Mouse (Mus musculus) forebrain, embryonic 15.5 days (tissue): ENCODE results near the gene Ubxn6. TPM values are rescaled to one million over a fixed set of nuclear protein-coding genes. Genes with fewer than 3 reads are reported as not detected.
A peak's percentile ranks its signal among the peaks of the same experiment; 100 is the strongest.
"Not testable (repeated sequence)": the region's sequence is repeated elsewhere in the genome, so short reads cannot be mapped to it uniquely, and the experiment has no call there.

Source experiments
- ATAC-seq: fragments of 200-750 bp; cut with Nextera tagmentation; replicated peaks from 2 replicates; pipeline ENCODE4 v1.8.0; 2017; ENCODE audit warnings: mild to moderate bottlenecking, moderate TSS enrichment, moderate library complexity
- H3K27ac ChIP-seq: fragments of 300-500 bp; sonication (generic); replicated peaks from 2 replicates; pipeline ENCODE4 v1.5.1; 2015; ENCODE audit warnings: mild to moderate bottlenecking, inconsistent platforms
- H3K27me3 ChIP-seq: fragments of 300-500 bp; sonication (generic); 2 replicates; pipeline ENCODE4 v1.6.1; 2015; ENCODE audit warnings: inconsistent platforms
- H3K36me3 ChIP-seq: fragments of 300-500 bp; sonication (generic); 2 replicates; pipeline ENCODE4 v1.6.1; 2015; ENCODE audit warnings: mild to moderate bottlenecking, inconsistent platforms
- H3K4me1 ChIP-seq: fragments of 300-500 bp; sonication (generic); 2 replicates; pipeline ENCODE4 v1.6.1; 2015; ENCODE audit warnings: inconsistent platforms
- H3K4me2 ChIP-seq: fragments of 300-500 bp; sonication (generic); replicated peaks from 2 replicates; pipeline ENCODE4 v1.6.1; 2015; ENCODE audit warnings: mild to moderate bottlenecking, inconsistent platforms
- H3K4me3 ChIP-seq: fragments of 300-500 bp; sonication (generic); 2 replicates; pipeline ENCODE4 v1.5.1; 2015; ENCODE audit warnings: mild to moderate bottlenecking, inconsistent platforms
- H3K9ac ChIP-seq: fragments of 300-500 bp; sonication (generic); replicated peaks from 2 replicates; pipeline ENCODE4 v1.6.1; 2015; ENCODE audit warnings: mild to moderate bottlenecking, inconsistent platforms
- H3K9me3 ChIP-seq: fragments of 300-500 bp; sonication (generic); 2 replicates; pipeline ENCODE4 v1.6.1; 2016; ENCODE audit warnings: inconsistent platforms
- WGBS: fragments of 180-500 bp; shearing (Covaris S2); methylation state at CpG from one replicate; pipeline ENCODE4 v1.1.7; 2015; ENCODE audit warnings: mixed read lengths; 5-methylcytosine and 5-hydroxymethylcytosine counted together
- polyA plus RNA-seq: library from polyadenylated mRNA; unstranded; fragments of >200 nt; fragmentation: Nextera tagmentation; extraction: Ambion mirVana; gene quantifications from 2 replicates; pipeline ENCODE4 v1.2.1, GENCODE M21; 2015

Gene Ubxn6
- polyA plus RNA-seq, 1 experiment from 2014 or later, result 89.5 TPM

DNA sequence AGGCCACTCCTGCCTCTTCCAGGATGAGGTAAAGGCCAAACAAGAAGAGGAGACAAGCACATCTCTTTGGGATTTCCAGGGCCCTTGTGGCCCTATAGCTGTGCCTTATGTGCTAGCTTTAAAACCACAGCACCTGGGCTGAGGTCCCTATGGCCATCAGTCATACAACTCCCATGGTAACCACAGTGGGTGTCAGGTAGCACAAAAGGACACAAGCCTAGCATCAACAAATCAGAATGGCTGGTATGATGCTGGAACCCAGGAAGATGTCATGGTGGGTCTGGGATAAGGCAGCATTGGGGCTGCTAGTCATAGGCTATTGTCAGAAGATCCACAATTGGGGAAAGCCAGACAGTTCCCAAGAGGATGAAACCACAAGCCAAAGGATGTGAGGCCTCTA lies 3.7 kb downstream of the Ubxn6 start:
- no peak overlapping the region for H3K27ac ChIP-seq
- H3K4me3 ChIP-seq, result no peak overlapping the region
- H3K36me3 ChIP-seq, result peaks cover 71% of the 10 kb centered on the region
- H3K4me1 ChIP-seq, result peaks cover 15% of the 10 kb centered on the region
- H3K9ac ChIP-seq, result no peak overlapping the region
- H3K9me3 ChIP-seq, result no peaks in the 10 kb centered on the region
- ATAC-seq, result no peak
- no peaks in the 10 kb centered on the region for H3K27me3 ChIP-seq
- H3K4me2 ChIP-seq, result no peak overlapping the region

DNA sequence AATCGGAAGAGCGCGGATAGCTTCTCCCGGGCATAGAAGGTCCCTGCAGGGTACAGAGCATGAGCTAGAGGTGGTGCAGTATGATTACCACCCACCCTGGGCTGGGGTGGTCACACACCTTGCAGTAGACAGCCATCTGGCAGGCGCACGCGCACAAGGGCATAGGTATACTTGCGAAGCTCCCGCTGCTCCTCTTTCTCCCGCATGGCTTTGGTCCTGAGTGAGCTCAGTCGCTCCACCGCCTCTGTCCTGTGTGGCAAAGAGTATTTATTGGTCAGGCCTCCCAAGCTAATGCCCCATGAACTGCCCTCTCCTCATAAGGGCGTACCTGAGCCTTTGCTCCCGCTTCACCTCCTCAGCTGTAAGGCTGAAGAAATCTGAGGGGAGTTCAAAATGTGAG lies 5.8 kb downstream of the Ubxn6 start:
- H3K36me3 ChIP-seq, result peaks cover 88% of the 10 kb centered on the region
- H3K4me3 ChIP-seq, result no peak overlapping the region
- WGBS, result 96% methylated on average over 14 of the region's 14 CpGs
- no peak overlapping the region for H3K27ac ChIP-seq
- no peak overlapping the region for H3K9ac ChIP-seq
- H3K27me3 ChIP-seq, result no peaks in the 10 kb centered on the region
- H3K4me1 ChIP-seq, result peaks cover 5% of the 10 kb centered on the region
- H3K9me3 ChIP-seq, result no peaks in the 10 kb centered on the region
- H3K4me2 ChIP-seq, result no peak overlapping the region
- no peak for ATAC-seq

GRCm38 (mm10) chr17:56066451-56066850 lies 8.4 kb downstream of the Ubxn6 start:
- ATAC-seq, result no peak
- Histone ChIP-seq H3K9me3 (no peaks in the 10 kb centered on the region), H3K4me2 (no peak overlapping the region), H3K9ac (no peak overlapping the region), H3K4me1 (no peaks in the 10 kb centered on the region), H3K36me3 (peaks cover 90% of the 10 kb centered on the region), H3K27me3 (no peaks in the 10 kb centered on the region), H3K4me3 (no peak overlapping the region), H3K27ac (no peak overlapping the region)

DNA sequence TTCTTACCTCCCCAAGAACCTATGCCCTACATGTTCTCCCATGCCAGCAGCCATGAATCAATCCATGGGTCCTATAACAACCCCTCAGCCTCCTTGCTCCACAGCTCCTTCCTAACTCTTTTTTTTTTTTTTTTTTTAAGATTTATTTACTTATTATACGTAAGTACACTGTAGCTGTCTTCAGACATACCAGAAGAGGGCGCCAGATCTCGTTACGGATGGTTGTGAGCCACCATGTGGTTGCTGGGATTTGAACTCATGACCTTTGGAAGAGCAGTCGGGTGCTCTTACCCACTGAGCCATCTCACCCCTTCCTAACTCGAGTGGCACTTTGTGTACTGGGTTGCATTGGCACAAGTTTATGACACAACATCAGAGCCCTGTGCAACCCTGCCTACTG lies 9.1 kb downstream of the Ubxn6 start:
- H3K27me3 ChIP-seq, ATAC-seq, H3K4me2 ChIP-seq, H3K4me3 ChIP-seq, H3K4me1 ChIP-seq, H3K9me3 ChIP-seq, H3K9ac ChIP-seq, H3K27ac ChIP-seq: not testable (repeated sequence)
- H3K36me3 ChIP-seq, result peaks cover 85% of the 10 kb centered on the region
- WGBS, result 86% methylated on average over 6 of the region's 6 CpGs

DNA sequence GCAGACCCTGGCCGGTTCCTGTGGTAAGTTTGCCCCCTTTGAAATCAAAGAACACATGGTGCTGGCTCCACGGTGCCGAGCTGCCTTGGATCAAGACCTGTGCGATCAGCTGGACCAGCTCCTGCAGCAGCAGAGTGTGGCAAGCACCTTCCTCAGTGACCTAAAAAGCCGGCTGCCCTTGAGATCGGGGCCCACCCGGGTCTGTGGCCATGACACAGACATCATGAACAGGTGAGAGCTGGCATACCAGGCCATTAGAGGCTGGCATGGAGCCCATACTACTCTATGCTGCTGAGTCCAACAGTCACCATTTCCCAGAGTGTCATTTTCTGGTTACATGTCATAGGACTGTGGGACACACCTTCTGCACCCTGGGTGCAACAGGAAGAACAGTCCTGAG lies 12.7 kb downstream of the Ubxn6 start:
- H3K4me3 ChIP-seq, result no peak overlapping the region
- peaks cover 76% of the 10 kb centered on the region for H3K36me3 ChIP-seq
- no peaks in the 10 kb centered on the region for H3K4me1 ChIP-seq
- H3K9me3 ChIP-seq, result no peaks in the 10 kb centered on the region
- H3K4me2 ChIP-seq, result no peak overlapping the region
- H3K9ac ChIP-seq, result no peak overlapping the region
- WGBS, result 95% methylated on average over 7 of the region's 7 CpGs
- no peak for ATAC-seq
- no peak overlapping the region for H3K27ac ChIP-seq
- no peaks in the 10 kb centered on the region for H3K27me3 ChIP-seq

DNA sequence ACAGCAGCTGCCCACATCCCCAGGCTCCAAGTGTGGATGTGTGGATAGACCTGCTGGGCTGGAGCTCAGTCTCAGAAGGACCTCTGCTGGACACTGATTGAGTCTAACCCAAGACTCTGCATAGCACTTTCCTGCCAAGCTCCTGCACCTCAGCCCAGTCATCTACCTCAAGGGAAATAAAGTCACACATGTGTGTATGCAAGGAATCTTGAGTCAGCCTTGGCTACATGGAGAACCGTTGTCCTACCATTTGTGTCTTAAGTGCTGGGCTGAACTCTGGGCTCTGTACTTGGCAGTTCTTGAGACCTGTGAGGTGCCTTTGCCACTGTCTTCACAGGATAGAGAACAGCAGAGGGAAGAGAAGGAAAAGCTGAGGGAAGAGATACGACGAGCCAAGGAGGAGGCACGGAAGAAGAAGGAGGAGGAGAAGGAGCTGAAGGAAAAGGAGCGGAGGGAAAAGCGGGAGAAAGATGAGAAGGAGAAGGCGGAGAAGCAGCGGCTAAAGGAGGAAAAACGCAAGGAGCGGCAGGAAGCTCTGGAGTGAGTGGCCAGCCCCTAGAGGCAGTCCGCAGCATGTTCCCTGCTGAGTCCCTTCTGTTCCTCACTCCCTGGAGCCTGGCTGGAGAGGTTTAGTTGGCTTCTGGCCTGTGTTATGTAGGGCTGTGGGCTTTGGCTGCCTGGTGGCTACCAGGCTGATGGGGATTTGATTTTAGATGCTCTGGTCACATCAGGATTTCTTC lies 17.3 kb downstream of the Ubxn6 start:
- ATAC-seq, result no peak
- no peaks in the 10 kb centered on the region for H3K9me3 ChIP-seq

GRCm38 (mm10) chr17:56055945-56056678 lies 18.7 kb downstream of the Ubxn6 start:
- no peak overlapping the region for H3K9ac ChIP-seq
- H3K4me2 ChIP-seq, result no peak overlapping the region
- no peak for ATAC-seq
- peaks cover 29% of the 10 kb centered on the region for H3K36me3 ChIP-seq
- no peaks in the 10 kb centered on the region for H3K27me3 ChIP-seq
- 66% methylated on average over 4 of the region's 4 CpGs for WGBS
- H3K4me1 ChIP-seq, result no peaks in the 10 kb centered on the region
- H3K9me3 ChIP-seq, result no peaks in the 10 kb centered on the region
- no peak overlapping the region for H3K4me3 ChIP-seq
- H3K27ac ChIP-seq, result no peak overlapping the region

More for the DNA sequence above, 17.3 kb downstream of the Ubxn6 start:
- H3K36me3 ChIP-seq, result peaks cover 39% of the 10 kb centered on the region
- no peak overlapping the region for H3K4me3 ChIP-seq
- no peak overlapping the region for H3K9ac ChIP-seq
- H3K4me1 ChIP-seq, result no peaks in the 10 kb centered on the region
- 82% methylated on average over 11 of the region's 11 CpGs for WGBS
- no peak overlapping the region for H3K4me2 ChIP-seq
- H3K27me3 ChIP-seq, result no peaks in the 10 kb centered on the region
- no peak overlapping the region for H3K27ac ChIP-seq

- no peak overlapping the region for H3K27ac ChIP-seq
- peaks cover 25% of the 10 kb centered on the region for H3K36me3 ChIP-seq
- no peaks in the 10 kb centered on the region for H3K9me3 ChIP-seq
- ATAC-seq, result no peak
- no peak overlapping the region for H3K4me2 ChIP-seq
- H3K27me3 ChIP-seq, result no peaks in the 10 kb centered on the region
- no peaks in the 10 kb centered on the region for H3K4me1 ChIP-seq
- H3K4me3 ChIP-seq, result no peak overlapping the region
- no peak overlapping the region for H3K9ac ChIP-seq
Observed at GRCm38 (mm10) chr17:56054938-56055337, 19.9 kb downstream of the Ubxn6 start.

- H3K4me3 ChIP-seq, result no peak overlapping the region
- H3K9me3 ChIP-seq, result no peaks in the 10 kb centered on the region
- no peak overlapping the region for H3K27ac ChIP-seq
- peaks cover 19% of the 10 kb centered on the region for H3K36me3 ChIP-seq
- no peak overlapping the region for H3K4me2 ChIP-seq
- no peaks in the 10 kb centered on the region for H3K4me1 ChIP-seq
- whole genome bisulfite sequencing, result 88% methylated on average over 5 of the region's 5 CpGs
- no peak for ATAC-seq
- no peak overlapping the region for H3K9ac ChIP-seq
- H3K27me3 ChIP-seq, result no peaks in the 10 kb centered on the region
Observed at GRCm38 (mm10) chr17:56051369-56051768, 23.5 kb downstream of the Ubxn6 start.

DNA sequence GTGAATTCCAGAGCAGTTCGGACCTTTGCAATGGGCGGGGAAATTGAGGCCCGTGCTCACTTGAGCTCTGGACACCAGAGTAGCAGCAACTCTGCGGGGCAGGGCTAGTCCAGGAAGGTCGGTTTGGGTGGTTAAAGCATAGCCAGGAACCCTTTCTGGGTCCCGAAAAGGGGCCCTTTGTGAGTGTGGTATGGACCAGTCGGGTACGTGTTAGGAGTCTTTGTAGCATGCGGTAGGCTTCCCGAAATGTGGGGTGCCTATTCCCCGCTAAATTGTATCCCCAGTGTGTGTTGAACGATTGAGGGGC lies 34.0 kb downstream of the Ubxn6 start:
- Histone ChIP-seq H3K4me3 (peak overlapping the region; percentile 75), H3K9ac (peak overlapping the region; percentile 72), H3K4me2 (peak overlapping the region; percentile 89), H3K27ac (no peak overlapping the region; the same call in 1 of the 2 replicates), H3K4me1 (peaks cover 23% of the 10 kb centered on the region), H3K36me3 (no peaks in the 10 kb centered on the region), H3K27me3 (no peaks in the 10 kb centered on the region), H3K9me3 (no peaks in the 10 kb centered on the region)
- no peak for ATAC-seq
- under 1% methylated on average over 12 of the region's 12 CpGs for WGBS

- H3K27ac ChIP-seq, result peak within 1 kb of the TSS; percentile 63
Observed at GRCm38 (mm10) chr17:56040030-56040856, 34.6 kb downstream of the Ubxn6 start, which contains the start of gene Chaf1a. Chaf1a (plus strand) TSS chr17:56040439.

DNA sequence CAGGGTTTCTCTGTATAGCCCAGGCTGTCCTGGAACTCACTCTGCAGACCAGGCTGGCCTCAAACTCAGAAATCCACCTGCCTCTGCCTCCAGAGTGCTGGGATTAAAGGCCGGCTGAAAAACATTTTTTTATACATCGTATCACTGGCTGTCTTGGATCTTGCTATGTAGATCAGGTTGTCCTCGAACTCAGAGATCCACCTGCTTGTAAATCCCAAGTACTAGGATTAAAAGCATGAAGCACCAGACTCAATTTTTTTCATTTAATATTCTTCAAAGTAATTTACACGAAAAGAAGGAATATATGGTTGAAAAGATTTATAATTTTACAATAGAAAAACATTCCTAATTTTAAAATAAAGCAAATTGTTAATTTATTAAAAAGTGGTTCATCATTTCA lies 35.5 kb downstream of the Ubxn6 start:
- 83% methylated on average over 4 of the region's 4 CpGs for WGBS
- Histone ChIP-seq H3K27ac (peak overlapping the region; percentile 63), H3K4me3 (peak overlapping the region; percentile 75; the same call in 1 of the 2 replicates), H3K4me1 (peaks cover 36% of the 10 kb centered on the region), H3K27me3 (no peaks in the 10 kb centered on the region), H3K36me3 (peaks cover 4% of the 10 kb centered on the region; the same call in 1 of the 2 replicates), H3K9ac (no peak overlapping the region), H3K4me2 (peak overlapping the region; percentile 38), H3K9me3 (no peaks in the 10 kb centered on the region)
- ATAC-seq, result no peak

More at GRCm38 (mm10) chr17:56040030-56040856, 34.6 kb downstream of the Ubxn6 start, which contains the start of gene Chaf1a:
- peak; percentile 86 for ATAC-seq
- Histone ChIP-seq H3K4me3 (peak within 1 kb of the TSS; percentile 75), H3K27me3 (no peaks in the 10 kb centered on the region), H3K4me2 (peak within 1 kb of the TSS; percentile 89), H3K4me1 (peaks cover 28% of the 10 kb centered on the region), H3K9me3 (no peaks in the 10 kb centered on the region), H3K36me3 (no peaks in the 10 kb centered on the region), H3K9ac (peak within 1 kb of the TSS; percentile 72)
- under 1% methylated on average over 68 of the region's 68 CpGs for WGBS
